Mouse (Mus musculus) kidney, postnatal 14 days (tissue): ENCODE results near the gene Tesmin.

Source experiments
- DNase-seq: peaks from one replicate; pipeline ENCODE4 v3.0.0; 2022; ENCODE audit warnings: mixed read lengths

Tesmin gene

DNA sequence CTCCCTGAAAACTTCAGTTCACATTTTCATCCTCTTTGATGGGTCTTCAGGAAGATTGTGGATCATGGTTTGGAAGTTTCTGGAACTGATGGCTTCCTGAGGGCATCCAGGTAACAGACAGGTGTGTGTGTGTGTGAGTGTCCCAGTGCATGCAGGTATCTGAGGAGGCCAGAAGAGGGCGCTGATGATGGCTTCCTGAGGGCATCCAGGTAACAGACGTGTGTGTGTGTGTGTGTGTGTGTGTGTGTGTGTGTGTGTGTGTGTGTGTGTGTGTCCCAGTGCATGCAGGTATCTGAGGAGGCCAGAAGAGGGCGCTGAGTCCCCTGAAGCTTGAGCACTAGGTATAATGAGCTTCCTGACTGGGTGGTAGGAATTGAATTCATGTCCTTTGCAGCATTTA lies 58.7 kb downstream of the Tesmin start:
- no peak for DNase-seq

- DNase-seq, result peak; percentile 26
These were observed 60.6 kb downstream of the Tesmin start for GRCm38 (mm10) chr19:3449248-3449647.

DNA sequence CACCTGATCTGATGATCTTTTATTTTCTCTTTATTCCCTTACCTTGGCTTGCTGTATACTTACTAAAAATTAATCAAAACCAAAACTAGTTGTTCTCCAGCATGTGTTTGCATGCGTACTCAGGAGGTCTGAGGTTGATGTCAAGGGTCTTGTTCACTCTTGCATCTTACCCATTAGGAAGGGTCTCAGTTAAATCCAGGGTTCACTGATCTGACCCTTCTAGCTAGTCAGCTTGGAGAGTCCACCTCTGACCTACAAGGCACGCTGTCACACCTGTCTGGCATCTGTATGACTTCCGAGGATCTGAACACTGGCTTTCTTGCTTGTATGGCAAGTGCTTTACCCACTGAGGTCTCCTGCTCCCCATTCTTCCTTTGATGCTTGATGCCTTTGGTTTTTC lies 62.1 kb downstream of the Tesmin start:
- DNase-seq, result no peak

GRCm38 (mm10) chr19:3451170-3451569 lies 62.5 kb downstream of the Tesmin start:
- DNase-seq, result peak; percentile 80

- DNase-seq, result no peak
These were observed 63.0 kb downstream of the Tesmin start for GRCm38 (mm10) chr19:3451649-3452048.
